Mouse (Mus musculus): ENCODE measurements around the gene Gm8237. TPM values are rescaled to one million over a fixed set of nuclear protein-coding genes. Genes with fewer than 3 reads are reported as not detected.

Gm8237 gene
- polyA plus RNA-seq (2014; fragmentation: Illumina TruSeq; extraction: RNeasy Lipid Tissue Mini Kit (QIAGEN cat#74804)), result not detected

GRCm38 (mm10) chr14:5880241-5880640 is at the start of gene Gm8237:
Gm8237 (minus strand) TSS chr14:5880382.

GRCm38 (mm10) chr14:5830229-5830628 is 50.0 kb downstream of the Gm8237 start, which contains the start of gene Gm3424:
Gm3424 (minus strand) TSS chr14:5830329.

Other genes with a start within 250 kb of the Gm8237 start
- gene Gm8265, start 247.4 kb downstream of the Gm8237 start, polyA plus RNA-seq (2014; fragmentation: Illumina TruSeq; extraction: RNeasy Lipid Tissue Mini Kit (QIAGEN cat#74804)), result not detected
- not detected for gene Gm9603, start 192.9 kb downstream of the Gm8237 start, polyA plus RNA-seq (2014; fragmentation: Illumina TruSeq; extraction: RNeasy Lipid Tissue Mini Kit (QIAGEN cat#74804))
- not detected for gene Gm3373, start 138.8 kb downstream of the Gm8237 start, polyA plus RNA-seq (2014; fragmentation: Illumina TruSeq; extraction: RNeasy Lipid Tissue Mini Kit (QIAGEN cat#74804))
- gene Gm3383, start 72.4 kb downstream of the Gm8237 start, polyA plus RNA-seq (2014; fragmentation: Illumina TruSeq; extraction: RNeasy Lipid Tissue Mini Kit (QIAGEN cat#74804)), result 0.26 TPM
- not detected for gene Gm3424, start 50.1 kb downstream of the Gm8237 start, polyA plus RNA-seq (2014; fragmentation: Illumina TruSeq; extraction: RNeasy Lipid Tissue Mini Kit (QIAGEN cat#74804))
- gene Gm3248, start 81.4 kb upstream of the Gm8237 start, polyA plus RNA-seq (2014; fragmentation: Illumina TruSeq; extraction: RNeasy Lipid Tissue Mini Kit (QIAGEN cat#74804)), result 0.29 TPM
- gene Gm3453, start 98.8 kb upstream of the Gm8237 start, polyA plus RNA-seq (2014; fragmentation: Illumina TruSeq; extraction: RNeasy Lipid Tissue Mini Kit (QIAGEN cat#74804)), result not detected
- not detected for gene Gm6337, start 177.9 kb upstream of the Gm8237 start, polyA plus RNA-seq (2014; fragmentation: Illumina TruSeq; extraction: RNeasy Lipid Tissue Mini Kit (QIAGEN cat#74804))
- not detected for gene Gm8206, start 213.6 kb upstream of the Gm8237 start, polyA plus RNA-seq (2014; fragmentation: Illumina TruSeq; extraction: RNeasy Lipid Tissue Mini Kit (QIAGEN cat#74804))
- 0.83 TPM for gene Gm3468, start 228.3 kb upstream of the Gm8237 start, polyA plus RNA-seq (2014; fragmentation: Illumina TruSeq; extraction: RNeasy Lipid Tissue Mini Kit (QIAGEN cat#74804))
- not detected for gene Gm3476, start 245.4 kb upstream of the Gm8237 start, polyA plus RNA-seq (2014; fragmentation: Illumina TruSeq; extraction: RNeasy Lipid Tissue Mini Kit (QIAGEN cat#74804))